Mouse (Mus musculus) C2C12 (cell line): ENCODE results near the gene Fam19a5.

Experiments
- CTCF ChIP-seq: IDR thresholded peaks from one replicate; pipeline ENCODE4 v1.5.1; 2011; ENCODE audit not compliant: control insufficient read depth, insufficient read depth, insufficient read length
- MAX ChIP-seq: IDR thresholded peaks from one replicate; pipeline ENCODE4 v1.6.1; 2011; ENCODE audit warnings: mild to moderate bottlenecking, control low read depth
- MYOG ChIP-seq: IDR thresholded peaks from one replicate; pipeline ENCODE4 v1.6.1; 2011; ENCODE audit not compliant: control insufficient read depth, insufficient read length; ENCODE audit errors: extremely low read depth

- TF ChIP-seq CTCF (no peak), MYOG (no peak), MAX (no peak)
Observed at GRCm38 (mm10) chr15:87547022-87547421, 2.9 kb downstream of the Fam19a5 start.
